Mouse (Mus musculus) stomach, postnatal 0 days (tissue): Measurements from ENCODE around the gene Btbd2. TPM values are rescaled to one million over a fixed set of nuclear protein-coding genes. Genes with fewer than 3 reads are reported as not detected.

Experiments
- ATAC-seq: fragments of 200-750 bp; cut with Nextera tagmentation; 2 replicates; pipeline ENCODE4 v1.8.0; 2017; ENCODE audit not compliant: low FRiP score, low TSS enrichment
- DNase-seq: peaks from one replicate; pipeline ENCODE4 v3.0.0-alpha.2; 2016; ENCODE audit warnings: low spot score
- H3K27ac ChIP-seq: fragments of 300-500 bp; sonication (generic); replicated peaks from 2 replicates; pipeline ENCODE4 v1.5.1; 2014; ENCODE audit warnings: mild to moderate bottlenecking, control low read depth
- H3K27me3 ChIP-seq: fragments of 300-500 bp; sonication (generic); 2 replicates; pipeline ENCODE4 v1.6.1; 2014; ENCODE audit warnings: low read length; ENCODE audit not compliant: control insufficient read depth, insufficient read depth
- H3K36me3 ChIP-seq: fragments of 300-500 bp; sonication (generic); 2 replicates; pipeline ENCODE4 v1.6.1; 2014; ENCODE audit warnings: low read length, mixed read lengths; ENCODE audit not compliant: control insufficient read depth, insufficient read depth
- H3K4me1 ChIP-seq: fragments of 300-500 bp; sonication (generic); replicated peaks from 2 replicates; pipeline ENCODE4 v1.6.1; 2014; ENCODE audit warnings: antibody characterized with exemption; ENCODE audit not compliant: control insufficient read depth, insufficient read depth
- H3K4me2 ChIP-seq: fragments of 300-500 bp; sonication (generic); replicated peaks from 2 replicates; pipeline ENCODE4 v1.6.1; 2014; ENCODE audit warnings: low read depth, mild to moderate bottlenecking, control low read depth, moderate library complexity
- H3K4me3 ChIP-seq: fragments of 300-500 bp; sonication (generic); 2 replicates; pipeline ENCODE4 v1.5.1; 2014; ENCODE audit warnings: low read depth, low read length, control low read depth
- H3K9ac ChIP-seq: fragments of 300-500 bp; sonication (generic); 2 replicates; pipeline ENCODE4 v1.6.1; 2014; ENCODE audit warnings: mild to moderate bottlenecking, low read length, control low read depth, mixed read lengths
- H3K9me3 ChIP-seq: fragments of 300-500 bp; sonication (generic); 2 replicates; pipeline ENCODE4 v1.6.1; 2016; ENCODE audit warnings: low read length; ENCODE audit not compliant: control insufficient read depth
- CTCF ChIP-seq: IDR thresholded peaks from 2 replicates; pipeline ENCODE4 v1.5.1; 2016; ENCODE audit warnings: antibody characterized with exemption, low read depth, mild to moderate bottlenecking, moderate library complexity
- EP300 ChIP-seq: optimal IDR thresholded peaks from 2 replicates; pipeline ENCODE3; 2016; ENCODE audit warnings: antibody characterized with exemption
- WGBS: fragments of 180-500 bp; shearing (Covaris S2); extraction: QIAGEN DNeasy Blood & Tissue Kit; methylation state at CpG from one replicate; pipeline ENCODE4 v1.1.7; 2014; 5-methylcytosine and 5-hydroxymethylcytosine counted together
- polyA plus RNA-seq: library from polyadenylated mRNA; unstranded; fragments of >200 nt; fragmentation: Nextera tagmentation; extraction: Ambion mirVana; gene quantifications from 2 replicates; pipeline ENCODE4 v1.2.1, GENCODE M21; 2015

Btbd2 gene
- polyA plus RNA-seq, 1 experiment from 2014 or later: 28.3 TPM

DNA sequence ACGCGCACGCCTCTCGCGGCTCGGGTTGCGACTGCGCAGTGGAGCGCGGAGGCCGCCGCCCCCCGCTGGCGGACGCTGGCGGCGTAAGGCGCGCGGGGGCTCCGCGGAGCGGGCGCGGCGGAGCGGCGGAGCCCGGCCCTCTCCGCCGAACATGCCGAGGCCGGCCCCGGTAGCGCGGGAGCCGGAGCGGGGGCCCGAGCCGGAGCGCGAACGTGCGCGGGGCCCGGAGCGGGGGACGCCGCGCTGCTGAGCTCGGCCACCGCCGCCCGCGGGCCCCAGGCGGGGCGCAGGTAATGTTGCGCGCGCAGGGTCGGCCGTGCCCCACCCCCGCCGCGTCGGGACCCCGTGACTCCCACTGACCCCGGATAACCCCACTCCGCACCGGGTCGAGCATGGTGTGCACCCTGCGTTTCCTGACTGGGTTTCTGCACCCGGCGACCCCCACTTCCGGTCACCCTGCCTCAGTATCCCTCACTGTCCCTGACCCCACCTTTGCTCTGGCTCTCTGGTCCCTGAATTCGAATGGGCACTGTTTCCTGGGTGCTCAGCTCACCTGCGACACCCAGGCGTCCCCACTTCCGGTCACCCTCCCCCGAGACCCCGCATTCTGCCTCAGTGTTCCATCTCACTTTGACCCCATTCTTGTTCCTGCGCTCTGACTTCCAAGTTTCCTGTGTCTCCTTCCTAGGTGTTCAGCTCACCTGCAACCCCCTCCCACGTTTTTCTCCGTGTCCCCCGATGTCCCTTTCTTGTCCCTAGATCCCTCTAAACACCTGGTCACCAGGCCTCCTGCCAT, 34.0 kb downstream of the Btbd2 start, which contains the start of gene Csnk1g2:
TSS of gene Csnk1g2 (plus strand) at position 178 of the 796 bp plus-strand sequence.
- peak within 1 kb of the TSS; percentile 93 for H3K27ac ChIP-seq
- ATAC-seq (peak; percentile 29), DNase-seq (peak; percentile 77)
- peak within 1 kb of the TSS; percentile 84 for H3K4me3 ChIP-seq
- no peaks in the 10 kb centered on the region; the same call in 1 of the 2 replicates for H3K36me3 ChIP-seq
- peak within 1 kb of the TSS; percentile 93 for H3K4me2 ChIP-seq
- no peaks in the 10 kb centered on the region for H3K27me3 ChIP-seq
- H3K9me3 ChIP-seq: no peaks in the 10 kb centered on the region
- under 1% methylated on average over 80 of the region's 85 CpGs for WGBS
- peak within 1 kb of the TSS; percentile 87 for H3K9ac ChIP-seq
- no peak for TF ChIP-seq EP300
- peaks cover 5% of the 10 kb centered on the region; the same call in 1 of the 2 replicates for H3K4me1 ChIP-seq

DNA sequence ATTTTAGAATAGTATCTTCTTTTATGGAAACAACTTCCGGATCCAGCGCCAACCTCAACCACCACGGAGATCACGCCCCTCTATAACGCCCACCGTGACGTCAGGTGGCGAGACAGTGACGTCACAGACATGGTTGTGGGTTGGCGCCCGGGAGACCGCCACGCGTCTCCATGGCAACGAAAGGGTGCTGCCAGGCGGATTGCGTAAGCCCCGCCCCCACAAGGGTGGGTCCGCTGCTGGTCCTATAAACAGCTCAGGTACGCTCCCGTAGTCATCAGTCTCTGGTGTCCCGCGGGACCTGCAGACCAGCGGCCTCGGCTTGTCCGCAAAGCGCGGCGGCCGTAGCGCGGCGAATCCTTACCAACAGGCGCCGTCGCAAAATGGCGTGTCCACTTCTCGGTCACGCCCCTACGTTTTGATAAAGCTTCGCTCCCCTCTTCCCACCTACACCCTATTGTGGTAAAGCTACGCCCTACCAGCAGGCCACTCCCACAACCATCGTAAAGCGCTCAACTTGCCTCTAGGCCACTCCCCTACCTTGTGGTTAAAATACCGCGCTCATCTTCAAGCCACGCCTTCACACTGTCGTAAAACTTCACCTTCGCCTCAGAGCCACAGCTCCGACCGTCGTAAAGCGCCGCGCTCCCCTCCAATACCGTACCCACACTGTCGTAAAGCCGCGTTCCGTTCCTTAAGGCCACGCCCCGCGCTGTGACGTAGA, 34.8 kb downstream of the Btbd2 start:
- no peaks in the 10 kb centered on the region for H3K27me3 ChIP-seq
- no peak for TF ChIP-seq EP300
- TF ChIP-seq CTCF: no peak; the same call in 1 of the 2 replicates
- peak overlapping the region; percentile 59 for H3K9ac ChIP-seq
- under 1% methylated on average over 62 of the region's 64 CpGs for WGBS
- H3K4me2 ChIP-seq: peak overlapping the region; percentile 61
- H3K4me3 ChIP-seq: peak overlapping the region; percentile 84
- ATAC-seq: peak; percentile 96
- peak overlapping the region; percentile 93 for H3K27ac ChIP-seq
- H3K4me1 ChIP-seq: peaks cover 5% of the 10 kb centered on the region; the same call in 1 of the 2 replicates
- no peaks in the 10 kb centered on the region; the same call in 1 of the 2 replicates for H3K36me3 ChIP-seq
- H3K9me3 ChIP-seq: no peaks in the 10 kb centered on the region
- peak; percentile 99 for DNase-seq

DNA sequence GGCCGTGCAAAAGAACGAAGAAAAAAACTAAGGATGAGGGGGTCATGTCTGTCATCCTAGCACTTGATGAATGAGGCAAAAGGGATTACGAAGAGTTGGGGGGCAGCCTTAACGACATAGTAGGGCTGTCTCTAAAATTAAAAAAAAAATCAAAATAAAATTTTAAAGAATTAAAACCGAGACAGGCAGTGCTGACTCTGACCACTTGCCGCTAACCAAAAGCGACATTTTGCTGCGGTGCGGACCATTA, 35.3 kb downstream of the Btbd2 start:
- Histone ChIP-seq H3K27me3 (no peaks in the 10 kb centered on the region), H3K9me3 (no peaks in the 10 kb centered on the region), H3K4me2 (peak overlapping the region; percentile 61), H3K36me3 (no peaks in the 10 kb centered on the region; the same call in 1 of the 2 replicates), H3K4me1 (peaks cover 5% of the 10 kb centered on the region; the same call in 1 of the 2 replicates), H3K27ac (peak overlapping the region; percentile 88), H3K9ac (peak overlapping the region; percentile 59), H3K4me3 (peak overlapping the region; percentile 84)
- DNase-seq: no peak
- ATAC-seq: no peak
- WGBS: under 1% methylated on average over 9 of the region's 9 CpGs
- TF ChIP-seq CTCF: no peak

DNA sequence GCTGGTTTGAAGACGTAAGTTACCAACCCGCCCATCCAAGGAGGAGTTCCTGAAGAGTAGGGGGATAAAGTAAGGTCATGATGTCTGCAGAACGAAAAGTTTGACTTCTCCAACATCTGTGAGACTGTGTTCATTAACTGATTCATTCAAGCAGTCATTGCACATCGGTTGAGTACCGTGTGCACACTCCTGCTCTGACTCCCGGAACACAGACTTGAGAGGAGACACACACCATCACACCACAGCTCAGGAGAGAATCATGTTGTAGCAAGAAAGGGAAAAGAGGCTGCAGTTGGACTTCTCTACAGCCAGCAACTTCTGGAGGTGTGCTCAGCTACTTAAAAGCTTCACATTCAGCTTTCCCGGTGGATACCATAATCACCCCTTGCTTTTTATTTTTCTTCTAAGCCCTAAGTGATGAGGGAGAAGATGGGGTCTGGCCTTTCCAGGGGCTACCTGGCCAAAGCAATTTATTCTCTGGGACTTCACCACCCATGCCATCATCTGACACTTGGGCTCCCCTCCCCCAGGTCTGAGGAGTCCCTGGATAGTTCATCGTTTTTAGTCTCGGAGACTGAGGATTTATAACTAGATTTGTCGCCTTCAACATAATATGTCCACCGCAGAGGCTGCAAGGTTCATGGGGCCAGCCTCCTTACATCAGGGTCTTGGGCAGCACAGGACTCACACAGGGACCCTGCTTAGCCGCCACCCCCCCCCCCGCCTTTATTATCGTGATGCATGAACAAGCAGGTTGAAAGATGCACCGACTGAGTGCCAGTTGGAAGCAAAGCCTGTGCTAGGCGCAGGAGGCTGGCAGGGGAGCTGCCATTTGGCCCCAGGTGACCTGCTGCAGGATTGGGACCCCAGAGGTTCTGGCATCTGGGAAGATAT, 35.8 kb downstream of the Btbd2 start:
- WGBS: 54% methylated on average over 16 of the region's 16 CpGs
- no peak for ATAC-seq
- TF ChIP-seq EP300 (no peak), CTCF (no peak)

GRCm38 (mm10) chr10:80620365-80620764, 36.5 kb downstream of the Btbd2 start:
- Histone ChIP-seq H3K9ac (no peak overlapping the region), H3K4me1 (peaks cover 5% of the 10 kb centered on the region; the same call in 1 of the 2 replicates), H3K27ac (no peak overlapping the region), H3K4me2 (no peak overlapping the region), H3K27me3 (no peaks in the 10 kb centered on the region), H3K36me3 (no peaks in the 10 kb centered on the region; the same call in 1 of the 2 replicates), H3K4me3 (no peak overlapping the region), H3K9me3 (no peaks in the 10 kb centered on the region)
- DNase-seq (no peak), ATAC-seq (no peak)
- TF ChIP-seq EP300 (no peak), CTCF (no peak)
- 84% methylated on average over 9 of the region's 9 CpGs for WGBS

More for the DNA sequence above, 35.8 kb downstream of the Btbd2 start:
- DNase-seq: no peak
- Histone ChIP-seq H3K9me3 (no peaks in the 10 kb centered on the region), H3K9ac (peak overlapping the region; percentile 59), H3K4me2 (peak overlapping the region; percentile 61), H3K4me3 (peak overlapping the region; percentile 84), H3K36me3 (no peaks in the 10 kb centered on the region; the same call in 1 of the 2 replicates), H3K27me3 (no peaks in the 10 kb centered on the region), H3K27ac (peak overlapping the region; percentile 88), H3K4me1 (peaks cover 5% of the 10 kb centered on the region; the same call in 1 of the 2 replicates)
